Mouse (Mus musculus): ENCODE results near the gene Cpsf4. TPM values are rescaled to one million over a fixed set of nuclear protein-coding genes. Genes with fewer than 3 reads are reported as not detected.
"Not testable (repeated sequence)": the region's sequence is repeated elsewhere in the genome, so short reads cannot be mapped to it uniquely, and the experiment has no call there.

Gene Cpsf4
- polyA plus RNA-seq, 1 experiment: 23.2 TPM

- Histone ChIP-seq H3K4me3 (ENCODE audit: low read depth, low read length) (no peak overlapping the region), H3K36me3 (ENCODE audit: control insufficient read depth, insufficient read depth, low read length) (peaks cover 29% of the 10 kb centered on the region), H3K27me3 (ENCODE audit: control insufficient read depth, insufficient read depth, low read length) (no peaks in the 10 kb centered on the region), H3K4me1 (ENCODE audit: control insufficient read depth, insufficient read depth, insufficient read length, low read length) (peaks cover 17% of the 10 kb centered on the region), H3K27ac (ENCODE audit: insufficient read depth, low read depth, low read length) (no peak overlapping the region)
- 94% methylated on average over 8 of the region's 8 CpGs for WGBS
- TF ChIP-seq CTCF (IDR thresholded peaks at IDR 0.05; ENCODE audit: extremely low read depth, insufficient read length, insufficient replicate concordance, low read depth, low read length) (no peak), POLR2A (IDR thresholded peaks at IDR 0.05; ENCODE audit: low read depth, low read length) (no peak)
These were observed 53.0 kb downstream of the Cpsf4 start for GRCm38 (mm10) chr5:145219981-145220380.

- peaks cover 29% of the 10 kb centered on the region for H3K36me3 ChIP-seq (ENCODE audit: control insufficient read depth, insufficient read depth, low read length)
- H3K4me1 ChIP-seq (ENCODE audit: control insufficient read depth, insufficient read depth, insufficient read length, low read length): peaks cover 16% of the 10 kb centered on the region
- 39% methylated on average over 5 of the region's 5 CpGs for WGBS
- peak overlapping the region; percentile 97 for H3K27ac ChIP-seq (ENCODE audit: insufficient read depth, low read depth, low read length)
- H3K4me3 ChIP-seq (ENCODE audit: low read depth, low read length): no peak overlapping the region
- TF ChIP-seq CTCF (IDR thresholded peaks at IDR 0.05; ENCODE audit: extremely low read depth, insufficient read length, insufficient replicate concordance, low read depth, low read length) (no peak), POLR2A (IDR thresholded peaks at IDR 0.05; ENCODE audit: low read depth, low read length) (no peak; the same call in 1 of the 2 replicates)
- no peaks in the 10 kb centered on the region for H3K27me3 ChIP-seq (ENCODE audit: control insufficient read depth, insufficient read depth, low read length)
These were observed 55.8 kb downstream of the Cpsf4 start for GRCm38 (mm10) chr5:145222840-145223239.

DNA sequence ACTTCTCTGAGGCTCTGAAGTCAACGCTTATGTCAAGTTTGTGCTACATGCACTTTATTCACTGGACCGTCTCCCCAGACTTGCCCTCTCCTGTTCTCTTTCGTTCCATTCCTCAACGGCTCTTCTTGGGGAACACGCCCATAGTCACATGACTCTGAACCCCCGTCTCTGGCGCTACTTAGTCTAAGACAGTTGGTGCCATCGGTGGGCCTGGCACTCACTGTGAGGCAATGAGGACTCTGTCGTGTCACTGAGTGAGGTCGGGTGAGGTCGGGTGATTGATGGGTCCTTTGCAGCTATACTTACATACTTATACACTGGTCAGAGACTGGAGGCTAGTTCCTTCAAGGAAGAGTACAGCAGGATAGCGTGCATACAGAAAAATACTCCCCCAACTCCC is 56.4 kb downstream of the Cpsf4 start:
- H3K4me1 ChIP-seq (ENCODE audit: control insufficient read depth, insufficient read depth, insufficient read length, low read length): peaks cover 12% of the 10 kb centered on the region
- peak overlapping the region; percentile 97 for H3K27ac ChIP-seq (ENCODE audit: insufficient read depth, low read depth, low read length)
- H3K27me3 ChIP-seq (ENCODE audit: control insufficient read depth, insufficient read depth, low read length): no peaks in the 10 kb centered on the region
- TF ChIP-seq POLR2A (IDR thresholded peaks at IDR 0.05; ENCODE audit: low read depth, low read length): no peak
- TF ChIP-seq CTCF (IDR thresholded peaks at IDR 0.05; ENCODE audit: extremely low read depth, insufficient read length, insufficient replicate concordance, low read depth, low read length): no peak
- 47% methylated on average over 12 of the region's 12 CpGs for WGBS
- no peak overlapping the region for H3K4me3 ChIP-seq (ENCODE audit: low read depth, low read length)
- peaks cover 24% of the 10 kb centered on the region for H3K36me3 ChIP-seq (ENCODE audit: control insufficient read depth, insufficient read depth, low read length)

DNA sequence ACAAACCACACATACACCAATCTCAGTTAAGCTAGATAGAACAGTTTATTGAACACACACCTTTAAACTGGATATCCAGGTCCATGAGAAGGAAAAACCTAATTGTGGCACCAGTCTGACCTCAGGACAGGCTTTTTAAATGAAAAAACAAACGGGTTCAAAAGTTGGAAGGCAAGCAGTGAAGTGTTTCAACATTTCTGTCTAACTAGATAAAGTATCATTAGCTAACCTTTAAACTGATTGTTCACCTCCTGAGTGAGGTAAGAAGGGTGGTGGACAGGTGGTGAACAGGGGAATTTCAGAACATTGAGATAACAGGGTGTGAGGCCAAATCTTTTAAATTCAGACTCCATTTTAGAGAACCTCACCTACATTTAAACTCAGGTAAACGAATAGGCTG is 59.4 kb downstream of the Cpsf4 start:
- no peak for TF ChIP-seq POLR2A (IDR thresholded peaks at IDR 0.05; ENCODE audit: low read depth, low read length)
- no peak for TF ChIP-seq CTCF (IDR thresholded peaks at IDR 0.05; ENCODE audit: extremely low read depth, insufficient read length, insufficient replicate concordance, low read depth, low read length)
- Histone ChIP-seq H3K27me3 (ENCODE audit: control insufficient read depth, insufficient read depth, low read length) (no peaks in the 10 kb centered on the region), H3K4me1 (ENCODE audit: control insufficient read depth, insufficient read depth, insufficient read length, low read length) (peaks cover 12% of the 10 kb centered on the region; the same call in 1 of the 2 replicates), H3K4me3 (ENCODE audit: low read depth, low read length) (no peak overlapping the region), H3K27ac (ENCODE audit: insufficient read depth, low read depth, low read length) (0 out of 2 replicates have a peak overlapping the region, but pooled peaks have one; percentile 11), H3K36me3 (ENCODE audit: control insufficient read depth, insufficient read depth, low read length) (peaks cover 3% of the 10 kb centered on the region; the same call in 1 of the 2 replicates)
- WGBS: 20% methylated on average over 2 of the region's 2 CpGs

DNA sequence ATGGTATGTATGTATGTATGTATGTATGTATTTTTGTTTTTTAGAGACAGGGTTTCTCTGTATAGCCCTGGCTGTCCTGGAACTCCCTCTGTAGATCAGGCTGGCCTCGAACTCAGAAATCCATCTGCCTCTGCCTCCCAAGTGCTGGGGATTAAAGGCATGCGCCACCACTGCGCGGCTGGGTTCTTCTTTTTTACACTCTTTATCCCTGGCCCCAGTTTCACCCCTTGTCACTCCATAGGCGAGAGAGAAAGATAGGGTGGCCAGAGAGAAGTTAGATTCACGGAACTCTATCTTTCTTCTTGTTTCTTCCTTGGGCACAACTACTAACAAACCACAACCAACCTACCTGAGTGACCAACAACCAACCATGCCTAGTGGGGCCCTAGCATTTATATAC is 62.3 kb downstream of the Cpsf4 start:
- 93% methylated on average over 6 of the region's 6 CpGs for WGBS
- H3K27me3 ChIP-seq (ENCODE audit: control insufficient read depth, insufficient read depth, low read length); H3K36me3 ChIP-seq (ENCODE audit: control insufficient read depth, insufficient read depth, low read length); H3K4me1 ChIP-seq (ENCODE audit: control insufficient read depth, insufficient read depth, insufficient read length, low read length); H3K27ac ChIP-seq (ENCODE audit: insufficient read depth, low read depth, low read length); H3K4me3 ChIP-seq (ENCODE audit: low read depth, low read length): not testable (repeated sequence)

DNA sequence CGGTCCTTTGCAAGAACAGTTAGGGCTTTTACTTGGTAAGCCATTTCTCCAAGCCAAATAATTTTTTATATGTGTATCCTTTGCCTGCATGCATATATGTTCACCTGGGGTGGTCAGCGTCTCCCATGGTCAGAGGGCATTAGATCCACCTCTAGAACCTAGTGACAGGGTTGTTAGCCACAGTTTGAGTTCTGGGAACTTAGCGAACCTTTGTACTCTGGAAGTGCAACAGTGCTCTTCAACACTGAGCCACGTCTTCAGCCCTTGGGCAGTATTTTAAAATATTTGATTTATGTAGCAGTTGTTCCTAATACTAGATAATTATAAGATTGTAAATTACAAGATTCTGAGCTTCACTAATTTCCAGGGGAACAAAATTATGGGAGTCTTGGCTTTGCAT is 63.6 kb downstream of the Cpsf4 start:
- H3K27me3 ChIP-seq (ENCODE audit: control insufficient read depth, insufficient read depth, low read length): no peaks in the 10 kb centered on the region
- no peak overlapping the region for H3K4me3 ChIP-seq (ENCODE audit: low read depth, low read length)
- WGBS: 80% methylated on average over 4 of the region's 4 CpGs
- H3K27ac ChIP-seq (ENCODE audit: insufficient read depth, low read depth, low read length): peak overlapping the region; percentile 94; the same call in 1 of the 2 replicates
- TF ChIP-seq CTCF (IDR thresholded peaks at IDR 0.05; ENCODE audit: extremely low read depth, insufficient read length, insufficient replicate concordance, low read depth, low read length) (no peak), POLR2A (IDR thresholded peaks at IDR 0.05; ENCODE audit: low read depth, low read length) (no peak)
- peaks cover 21% of the 10 kb centered on the region for H3K36me3 ChIP-seq (ENCODE audit: control insufficient read depth, insufficient read depth, low read length)
- no peaks in the 10 kb centered on the region; the same call in 1 of the 2 replicates for H3K4me1 ChIP-seq (ENCODE audit: control insufficient read depth, insufficient read depth, insufficient read length, low read length)

GRCm38 (mm10) chr5:145231367-145231871 is 64.4 kb downstream of the Cpsf4 start, which contains the start of gene Zfp655:
Zfp655 (plus strand) TSS chr5:145231715.
- Histone ChIP-seq H3K27me3 (ENCODE audit: control insufficient read depth, insufficient read depth, low read length) (no peaks in the 10 kb centered on the region), H3K4me3 (ENCODE audit: low read depth, low read length) (peak within 1 kb of the TSS; percentile 86), H3K27ac (ENCODE audit: insufficient read depth, low read depth, low read length) (peak within 1 kb of the TSS; percentile 94), H3K36me3 (ENCODE audit: control insufficient read depth, insufficient read depth, low read length) (peaks cover 27% of the 10 kb centered on the region), H3K4me1 (ENCODE audit: control insufficient read depth, insufficient read depth, insufficient read length, low read length) (no peaks in the 10 kb centered on the region; the same call in 1 of the 2 replicates)
- no peak for TF ChIP-seq CTCF (IDR thresholded peaks at IDR 0.05; ENCODE audit: extremely low read depth, insufficient read length, insufficient replicate concordance, low read depth, low read length)
- TF ChIP-seq POLR2A (IDR thresholded peaks at IDR 0.05; ENCODE audit: low read depth, low read length): peak; percentile 90
- WGBS: under 1% methylated on average over 42 of the region's 42 CpGs

Other genes with a start within 250 kb of the Cpsf4 start
- 12.0 and 19.5 TPM in 2 replicates for gene Smurf1, start 201.4 kb upstream of the Cpsf4 start, polyA plus RNA-seq (2012; rRNA removed)
- gene Gm4871, start 134.5 kb upstream of the Cpsf4 start, polyA plus RNA-seq (2012; rRNA removed): not detected in 2 replicates
- gene 1700018F24Rik, start 124.2 kb upstream of the Cpsf4 start, polyA plus RNA-seq (2012; rRNA removed): not detected in 2 replicates
- gene Arpc1a, start 83.4 kb upstream of the Cpsf4 start, polyA plus RNA-seq (2012; rRNA removed): 59.7 and 105 TPM in 2 replicates
- not detected in 2 replicates for gene Kpna7, start 83.2 kb upstream of the Cpsf4 start, polyA plus RNA-seq (2012; rRNA removed)
- 595 and 1,197 TPM in 2 replicates for gene Arpc1b, start 53.0 kb upstream of the Cpsf4 start, polyA plus RNA-seq (2012; rRNA removed)
- gene Pdap1, start 27.0 kb upstream of the Cpsf4 start, polyA plus RNA-seq (2012; rRNA removed): 8.5 and 18.7 TPM in 2 replicates
- 28.1 and 52.8 TPM in 2 replicates for gene Bud31, start 26.9 kb upstream of the Cpsf4 start, polyA plus RNA-seq (2012; rRNA removed)
- gene Ptcd1, start 105 bp upstream of the Cpsf4 start, polyA plus RNA-seq (2012; rRNA removed): 5.6 and 11.6 TPM in 2 replicates
- 99.9 and 140 TPM in 2 replicates for gene Atp5j2, start 24.8 kb downstream of the Cpsf4 start, polyA plus RNA-seq (2012; rRNA removed)
- 1.5 and 2.9 TPM in 2 replicates for gene Zkscan14, start 34.7 kb downstream of the Cpsf4 start, polyA plus RNA-seq (2012; rRNA removed)
- gene Zkscan5, start 37.3 kb downstream of the Cpsf4 start, polyA plus RNA-seq (2012; rRNA removed): 1.8 and 3.9 TPM in 2 replicates
- gene Zfp655, start 64.5 kb downstream of the Cpsf4 start, polyA plus RNA-seq (2012; rRNA removed): 3.2 and 8.6 TPM in 2 replicates
- 7.9 and 16.4 TPM in 2 replicates for gene Zscan25, start 113.3 kb downstream of the Cpsf4 start, polyA plus RNA-seq (2012; rRNA removed)
- gene Cyp3a57, start 178.1 kb downstream of the Cpsf4 start, polyA plus RNA-seq (2012; rRNA removed): not detected in 2 replicates